Mouse (Mus musculus) testis, postnatal 10 days (tissue): ENCODE results near the gene Rpgrip1.
"Not testable (repeated sequence)": the region's sequence is repeated elsewhere in the genome, so short reads cannot be mapped to it uniquely, and the experiment has no call there.

ENCODE experiments used
- DNase-seq: peaks from one replicate; pipeline ENCODE4 v3.0.0; 2021; ENCODE audit warnings: low spot score

Gene Rpgrip1

GRCm38 (mm10) chr14:52110346-52110745 lies at the start of gene Rpgrip1:
TSS of gene Rpgrip1 (plus strand) at chr14:52110704.
- DNase-seq, result peak; percentile 16

GRCm38 (mm10) chr14:52060800-52061199 lies 49.7 kb upstream of the Rpgrip1 start:
- no peak for DNase-seq

GRCm38 (mm10) chr14:52061798-52062197 lies 48.7 kb upstream of the Rpgrip1 start:
- no peak for DNase-seq

GRCm38 (mm10) chr14:52066135-52066534 lies 44.4 kb upstream of the Rpgrip1 start:
- DNase-seq, result no peak

GRCm38 (mm10) chr14:52071599-52072137 lies 38.8 kb upstream of the Rpgrip1 start:
- no peak for DNase-seq

- no peak for DNase-seq
Measured at GRCm38 (mm10) chr14:52083083-52083482, 27.4 kb upstream of the Rpgrip1 start.

- DNase-seq, result no peak
Measured at GRCm38 (mm10) chr14:52094533-52094932, 16.0 kb upstream of the Rpgrip1 start.

- DNase-seq, result not testable (repeated sequence)
Measured at GRCm38 (mm10) chr14:52097191-52097590, 13.3 kb upstream of the Rpgrip1 start.

- not testable (repeated sequence) for DNase-seq
Measured at GRCm38 (mm10) chr14:52098387-52098786, 12.1 kb upstream of the Rpgrip1 start.

GRCm38 (mm10) chr14:52099563-52099962 lies 10.9 kb upstream of the Rpgrip1 start:
- DNase-seq, result no peak

GRCm38 (mm10) chr14:52100170-52100960 lies 10.1 kb upstream of the Rpgrip1 start:
- DNase-seq, result no peak

GRCm38 (mm10) chr14:52101285-52102157 lies 9.0 kb upstream of the Rpgrip1 start:
- no peak for DNase-seq

- DNase-seq, result peak; percentile 80
Measured at GRCm38 (mm10) chr14:52103474-52103855, 7.0 kb upstream of the Rpgrip1 start.

GRCm38 (mm10) chr14:52103856-52104676 lies 6.4 kb upstream of the Rpgrip1 start, which contains the start of gene Hnrnpc:
TSS of gene Hnrnpc (minus strand) at chr14:52104028.
- peak; percentile 100 for DNase-seq

- no peak for DNase-seq
Measured at GRCm38 (mm10) chr14:52104677-52105285, 5.7 kb upstream of the Rpgrip1 start.

GRCm38 (mm10) chr14:52105308-52105707 lies 5.2 kb upstream of the Rpgrip1 start:
- DNase-seq, result no peak

GRCm38 (mm10) chr14:52106741-52107140 lies 3.8 kb upstream of the Rpgrip1 start:
- DNase-seq, result peak; percentile 58

GRCm38 (mm10) chr14:52108025-52108424 lies 2.5 kb upstream of the Rpgrip1 start:
- DNase-seq, result no peak

GRCm38 (mm10) chr14:52114101-52114500 lies 3.6 kb downstream of the Rpgrip1 start:
- DNase-seq, result peak; percentile 5

GRCm38 (mm10) chr14:52117241-52117640 lies 6.7 kb downstream of the Rpgrip1 start:
- DNase-seq, result no peak

GRCm38 (mm10) chr14:52118456-52118822 lies 7.9 kb downstream of the Rpgrip1 start:
- DNase-seq, result peak; percentile 64
